Mouse (Mus musculus): ENCODE measurements around the gene Naxe.

Gene Naxe

GRCm38 (mm10) chr3:88057902-88058696 lies at the start of gene Naxe:
Gene Naxe (minus strand): TSS chr3:88058495.
- DNase-seq (ENCODE audit: low spot score), result peak; percentile 68

GRCm38 (mm10) chr3:88106126-88106525 lies 47.8 kb upstream of the Naxe start:
- DNase-seq (ENCODE audit: low spot score), result no peak

GRCm38 (mm10) chr3:88102611-88103010 lies 44.3 kb upstream of the Naxe start:
- no peak for DNase-seq (ENCODE audit: low spot score)

GRCm38 (mm10) chr3:88102196-88102595 lies 43.9 kb upstream of the Naxe start:
- DNase-seq (ENCODE audit: low spot score), result no peak

- no peak for DNase-seq (ENCODE audit: low spot score)
These were observed 43.4 kb upstream of the Naxe start for GRCm38 (mm10) chr3:88101736-88102135.

- DNase-seq (ENCODE audit: low spot score), result no peak
These were observed 42.0 kb upstream of the Naxe start for GRCm38 (mm10) chr3:88100251-88100650.

GRCm38 (mm10) chr3:88097666-88098065 lies 39.4 kb upstream of the Naxe start:
- DNase-seq (ENCODE audit: low spot score), result no peak

GRCm38 (mm10) chr3:88094126-88094525 lies 35.8 kb upstream of the Naxe start:
- no peak for DNase-seq (ENCODE audit: low spot score)

GRCm38 (mm10) chr3:88090616-88091015 lies 32.3 kb upstream of the Naxe start:
- no peak for DNase-seq (ENCODE audit: low spot score)

- no peak for DNase-seq (ENCODE audit: low spot score)
These were observed 31.8 kb upstream of the Naxe start for GRCm38 (mm10) chr3:88090106-88090505.

GRCm38 (mm10) chr3:88087688-88088087 lies 29.4 kb upstream of the Naxe start:
- DNase-seq (ENCODE audit: low spot score), result no peak

- no peak for DNase-seq (ENCODE audit: low spot score)
These were observed 27.2 kb upstream of the Naxe start for GRCm38 (mm10) chr3:88085459-88085858.

- DNase-seq (ENCODE audit: low spot score), result no peak
These were observed 25.7 kb upstream of the Naxe start for GRCm38 (mm10) chr3:88084001-88084400.

GRCm38 (mm10) chr3:88082663-88083062 lies 24.4 kb upstream of the Naxe start:
- no peak for DNase-seq (ENCODE audit: low spot score)

- no peak for DNase-seq (ENCODE audit: low spot score)
These were observed 23.9 kb upstream of the Naxe start for GRCm38 (mm10) chr3:88082224-88082618.

- peak; percentile 71 for DNase-seq (ENCODE audit: low spot score)
These were observed 23.3 kb upstream of the Naxe start, which contains the start of gene Iqgap3 for GRCm38 (mm10) chr3:88081345-88082223. Gene Iqgap3 (plus strand): TSS chr3:88081971.

- no peak for DNase-seq (ENCODE audit: low spot score)
These were observed 19.9 kb upstream of the Naxe start, which contains the start of gene Ttc24 for GRCm38 (mm10) chr3:88078204-88078603. Gene Ttc24 (minus strand): TSS chr3:88078304.

- DNase-seq (ENCODE audit: low spot score), result no peak
These were observed 19.1 kb upstream of the Naxe start for GRCm38 (mm10) chr3:88077441-88077840.

GRCm38 (mm10) chr3:88074766-88075165 lies 16.5 kb upstream of the Naxe start:
- no peak for DNase-seq (ENCODE audit: low spot score)

- DNase-seq (ENCODE audit: low spot score), result no peak
These were observed 16.1 kb upstream of the Naxe start for GRCm38 (mm10) chr3:88074351-88074750.

GRCm38 (mm10) chr3:88073631-88074030 lies 15.3 kb upstream of the Naxe start:
- DNase-seq (ENCODE audit: low spot score), result no peak

GRCm38 (mm10) chr3:88071783-88072182 lies 13.5 kb upstream of the Naxe start:
- DNase-seq (ENCODE audit: low spot score), result peak; percentile 82

- no peak for DNase-seq (ENCODE audit: low spot score)
These were observed 10.1 kb upstream of the Naxe start for GRCm38 (mm10) chr3:88068386-88068785.

Measured in ovary, postnatal 10 days (tissue).